Mouse (Mus musculus): ENCODE measurements around the gene Slc39a7.

GRCm38 (mm10) chr17:33995651-33996050, 35.8 kb downstream of the Slc39a7 start:
- TF ChIP-seq CTCF (IDR thresholded peaks at IDR 0.05; ENCODE audit: control insufficient read depth, insufficient read depth, low read length) (no peak), POLR2A (IDR thresholded peaks at IDR 0.05; ENCODE audit: borderline replicate concordance, control insufficient read depth, low read depth, low read length) (no peak)
